Mouse (Mus musculus) c-Kit-positive CD71-positive TER-119-positive erythroid progenitor cells, embryonic 14.5 days (primary cell): ENCODE data around the gene Itpka.
"Not testable (repeated sequence)": the region's sequence is repeated elsewhere in the genome, so short reads cannot be mapped to it uniquely, and the experiment has no call there.

Experiments
- DNase-seq: peaks from one replicate; pipeline ENCODE4 v3.0.0-alpha.2; 2013; ENCODE audit warnings: low spot score

Gene Itpka

GRCm38 (mm10) chr2:119741581-119742411 is at the start of gene Itpka:
Itpka (plus strand) TSS chr2:119742337.
- DNase-seq = peak; percentile 67

GRCm38 (mm10) chr2:119694826-119695225 is 47.3 kb upstream of the Itpka start:
- DNase-seq = no peak

GRCm38 (mm10) chr2:119696111-119696510 is 46.0 kb upstream of the Itpka start:
- DNase-seq = no peak

GRCm38 (mm10) chr2:119698472-119698871 is 43.7 kb upstream of the Itpka start:
- DNase-seq = no peak

- DNase-seq = no peak
These were observed 42.2 kb upstream of the Itpka start for GRCm38 (mm10) chr2:119699962-119700361.

- DNase-seq = no peak
These were observed 39.0 kb upstream of the Itpka start for GRCm38 (mm10) chr2:119703171-119703570.

- no peak for DNase-seq
These were observed 34.5 kb upstream of the Itpka start for GRCm38 (mm10) chr2:119707676-119708075.

GRCm38 (mm10) chr2:119710011-119710410 is 32.1 kb upstream of the Itpka start:
- DNase-seq = no peak

- not testable (repeated sequence) for DNase-seq
These were observed 26.3 kb upstream of the Itpka start for GRCm38 (mm10) chr2:119715868-119716267.

GRCm38 (mm10) chr2:119721070-119721469 is 21.1 kb upstream of the Itpka start:
- no peak for DNase-seq

GRCm38 (mm10) chr2:119727762-119728416 is 14.2 kb upstream of the Itpka start:
- DNase-seq = peak; percentile 62

- no peak for DNase-seq
These were observed 11.4 kb upstream of the Itpka start for GRCm38 (mm10) chr2:119730735-119731134.

- DNase-seq = no peak
These were observed 5.0 kb upstream of the Itpka start for GRCm38 (mm10) chr2:119737124-119737523.

- DNase-seq = no peak
These were observed 1.6 kb upstream of the Itpka start for GRCm38 (mm10) chr2:119740567-119740966.

- peak; percentile 31 for DNase-seq
These were observed 481 bp downstream of the Itpka start for GRCm38 (mm10) chr2:119742461-119743175.

GRCm38 (mm10) chr2:119743176-119743807 is 1.2 kb downstream of the Itpka start:
- no peak for DNase-seq

- DNase-seq = no peak
These were observed 1.6 kb downstream of the Itpka start for GRCm38 (mm10) chr2:119743808-119744162.

GRCm38 (mm10) chr2:119744163-119745111 is 2.3 kb downstream of the Itpka start:
- peak; percentile 57 for DNase-seq

- no peak for DNase-seq
These were observed 3.1 kb downstream of the Itpka start for GRCm38 (mm10) chr2:119745281-119745680.

- no peak for DNase-seq
These were observed 5.4 kb downstream of the Itpka start for GRCm38 (mm10) chr2:119747554-119747953.

- DNase-seq = no peak
These were observed 7.1 kb downstream of the Itpka start for GRCm38 (mm10) chr2:119749260-119749659.
